Mouse (Mus musculus) urinary bladder, adult 2 months (tissue): ENCODE measurements around the gene Pgk2. TPM values are rescaled to one million over a fixed set of nuclear protein-coding genes. Genes with fewer than 3 reads are reported as not detected.
"Not testable (repeated sequence)": the region's sequence is repeated elsewhere in the genome, so short reads cannot be mapped to it uniquely, and the experiment has no call there.

ENCODE experiments used
- DNase-seq: peaks from one replicate; pipeline ENCODE4 v3.0.0; 2022; ENCODE audit warnings: low spot score
- polyA plus RNA-seq: library from polyadenylated mRNA; depleted of rRNA; stranded (reverse); fragments of >200 nt; gene quantifications from 2 replicates; pipeline ENCODE4 v1.2.3, GENCODE M21; 2012; rRNA removed

The Pgk2 gene
- not detected in 2 replicates for polyA plus RNA-seq

GRCm38 (mm10) chr17:40208540-40208939, at the start of gene Pgk2:
Gene Pgk2, minus strand, starts transcription at chr17:40208640.
- no peak for DNase-seq

GRCm38 (mm10) chr17:40252487-40252886, 44.0 kb upstream of the Pgk2 start:
- no peak for DNase-seq

DNA sequence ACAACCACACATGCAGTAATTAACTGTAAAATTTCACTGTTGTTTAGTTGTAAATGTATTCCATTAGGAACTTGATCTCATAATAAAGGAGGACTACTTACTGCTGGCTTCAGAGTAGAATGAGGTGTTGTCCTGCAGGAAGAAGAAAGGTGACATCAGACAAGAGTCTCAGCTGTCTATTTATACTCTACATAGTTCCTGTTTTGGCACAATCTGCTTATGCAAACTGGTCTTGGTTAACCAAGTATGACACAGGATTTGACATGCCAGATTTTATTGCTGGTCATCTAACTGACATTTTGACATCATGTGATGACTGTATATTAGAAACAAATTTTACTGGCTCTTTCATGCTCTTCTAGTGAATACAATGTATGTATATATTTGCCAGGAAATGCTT, 33.7 kb upstream of the Pgk2 start, which contains the start of gene Crisp3:
Gene Crisp3, minus strand, starts transcription at position 154 of the 400 bp plus-strand sequence.
- DNase-seq: no peak

DNA sequence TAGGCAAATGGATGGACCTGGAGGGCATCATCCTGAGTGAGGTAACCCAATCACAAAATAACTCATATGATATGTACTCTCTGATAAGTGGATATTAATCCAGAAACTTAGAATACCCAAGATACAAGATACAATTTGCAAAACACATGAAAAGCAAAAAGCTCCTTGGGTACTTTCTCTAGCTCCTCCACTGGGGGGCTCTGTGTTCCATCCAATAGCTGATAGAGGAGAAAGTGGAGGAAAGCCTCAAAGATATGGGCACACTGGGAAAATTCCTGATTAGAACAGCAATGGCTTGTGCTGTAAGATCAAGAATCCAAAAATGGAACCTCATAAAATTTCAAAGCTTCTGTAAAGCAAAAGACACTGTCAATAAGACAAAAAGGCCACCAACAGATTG, 6.6 kb downstream of the Pgk2 start:
- not testable (repeated sequence) for DNase-seq

- not testable (repeated sequence) for DNase-seq
These were observed 18.2 kb downstream of the Pgk2 start for GRCm38 (mm10) chr17:40190192-40190591.

- DNase-seq: not testable (repeated sequence)
These were observed 50.6 kb downstream of the Pgk2 start for GRCm38 (mm10) chr17:40157729-40158359.

Other genes with a start within 250 kb of the Pgk2 start
- gene AC192777.2, start 113.2 kb downstream of the Pgk2 start, polyA plus RNA-seq: not detected in 2 replicates
- gene Crisp3, start 33.6 kb upstream of the Pgk2 start, polyA plus RNA-seq: not detected in 2 replicates
- not detected in 2 replicates for gene Crisp1, start 110.6 kb upstream of the Pgk2 start, polyA plus RNA-seq